Mouse (Mus musculus) neural tube, embryonic 14.5 days (tissue): ENCODE results near the gene Slco1a6. TPM values are rescaled to one million over a fixed set of nuclear protein-coding genes. Genes with fewer than 3 reads are reported as not detected.
"Not testable (repeated sequence)": the region's sequence is repeated elsewhere in the genome, so short reads cannot be mapped to it uniquely, and the experiment has no call there.

ENCODE experiments used
- ATAC-seq: fragments of 200-750 bp; cut with Nextera tagmentation; 2 replicates; pipeline ENCODE4 v1.8.0; 2017; ENCODE audit warnings: low read depth, mild to moderate bottlenecking, moderate TSS enrichment, moderate library complexity
- H3K27ac ChIP-seq: fragments of 300-500 bp; sonication (generic); 2 replicates; pipeline ENCODE4 v1.5.1; 2014; ENCODE audit warnings: low read depth, mild to moderate bottlenecking, control low read depth, low read length, moderate library complexity, mixed read lengths
- H3K27me3 ChIP-seq: fragments of 300-500 bp; sonication (generic); 2 replicates; pipeline ENCODE4 v1.6.1; 2014; ENCODE audit warnings: low read length; ENCODE audit not compliant: control insufficient read depth, insufficient read depth
- H3K36me3 ChIP-seq: fragments of 300-500 bp; sonication (generic); 2 replicates; pipeline ENCODE4 v1.6.1; 2014; ENCODE audit warnings: low read length, mixed read lengths; ENCODE audit not compliant: control insufficient read depth, insufficient read depth
- H3K4me1 ChIP-seq: fragments of 300-500 bp; sonication (generic); 2 replicates; pipeline ENCODE4 v1.6.1; 2014; ENCODE audit warnings: low read length; ENCODE audit not compliant: control insufficient read depth, insufficient read depth
- H3K4me2 ChIP-seq: fragments of 300-500 bp; sonication (generic); 2 replicates; pipeline ENCODE4 v1.6.1; 2014; ENCODE audit warnings: mild to moderate bottlenecking, low read depth, low read length, control low read depth
- H3K4me3 ChIP-seq: fragments of 300-500 bp; sonication (generic); 2 replicates; pipeline ENCODE4 v1.5.1; 2014; ENCODE audit warnings: low read depth, low read length, control low read depth, mixed read lengths
- H3K9ac ChIP-seq: fragments of 300-500 bp; sonication (generic); replicated peaks from 2 replicates; pipeline ENCODE4 v1.6.1; 2014; ENCODE audit warnings: low read depth, mild to moderate bottlenecking, control low read depth, low read length, mixed read lengths
- H3K9me3 ChIP-seq: fragments of 300-500 bp; sonication (generic); 2 replicates; pipeline ENCODE4 v1.6.1; 2016; ENCODE audit warnings: low read length; ENCODE audit not compliant: control insufficient read depth
- WGBS: fragments of 180-500 bp; shearing (Covaris S2); extraction: QIAGEN DNeasy Blood & Tissue Kit; methylation state at CpG from one replicate; pipeline ENCODE4 v1.1.7; 2014; 5-methylcytosine and 5-hydroxymethylcytosine counted together
- polyA plus RNA-seq: library from polyadenylated mRNA; unstranded; fragments of >200 nt; fragmentation: Nextera tagmentation; extraction: Ambion mirVana; gene quantifications from 2 replicates; pipeline ENCODE4 v1.2.1, GENCODE M21; 2014

Gene Slco1a6
- not detected in 2 replicates for polyA plus RNA-seq

DNA sequence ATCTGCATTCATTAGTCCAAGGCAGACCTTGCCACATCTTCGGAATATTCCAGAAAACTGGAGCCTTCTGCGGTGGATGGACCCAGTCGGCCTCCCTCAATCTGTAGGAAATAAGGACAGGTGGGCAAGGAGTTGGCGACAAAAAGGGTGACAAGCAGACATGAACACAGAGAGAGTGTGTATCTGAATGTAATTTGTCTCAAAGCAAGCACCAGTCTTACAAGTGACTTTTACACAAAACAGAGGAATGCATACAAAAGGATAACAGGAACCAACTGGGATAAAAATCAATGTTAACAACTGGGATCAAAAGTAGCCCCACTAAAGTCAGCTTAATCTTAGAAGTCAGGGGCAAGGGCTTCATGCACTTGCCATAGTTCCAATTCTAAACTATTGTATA is at the start of gene Slco1a6:
Slco1a6 (minus strand) TSS at position 101 of the 400 bp plus-strand sequence.
- Histone ChIP-seq H3K4me2 (no peak within 1 kb of the TSS), H3K4me1 (no peaks in the 10 kb centered on the region), H3K27me3 (no peaks in the 10 kb centered on the region), H3K36me3 (no peaks in the 10 kb centered on the region), H3K9ac (no peak within 1 kb of the TSS), H3K9me3 (no peaks in the 10 kb centered on the region), H3K27ac (no peak within 1 kb of the TSS), H3K4me3 (no peak within 1 kb of the TSS)
- no peak for ATAC-seq
- WGBS: 96% methylated on average over 4 of the region's 4 CpGs

DNA sequence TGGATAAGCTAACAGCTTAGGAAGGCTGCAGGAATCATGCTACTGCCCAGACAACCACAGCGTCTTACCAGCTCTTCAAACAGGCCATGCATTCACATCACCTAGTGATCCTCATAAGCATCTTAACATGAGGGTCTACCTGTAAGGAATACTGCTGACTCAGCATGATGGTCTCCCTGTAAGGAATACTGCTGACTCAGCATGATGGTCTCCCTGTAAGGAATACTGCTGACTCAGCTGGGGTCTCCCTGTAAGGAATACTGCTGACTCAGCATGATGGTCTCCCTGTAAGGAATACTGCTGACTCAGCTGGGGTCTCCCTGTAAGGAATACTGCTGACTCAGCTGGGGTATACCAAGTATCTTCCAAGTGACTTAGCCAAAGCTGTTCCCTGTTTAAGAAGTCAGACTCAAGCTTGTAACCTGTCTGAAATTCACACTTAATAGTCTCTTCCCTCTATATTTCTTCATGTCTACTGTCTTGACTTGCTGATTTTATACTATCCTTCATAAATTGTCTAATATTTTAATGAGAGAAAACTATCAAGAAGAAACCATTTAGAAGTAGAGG is 42.5 kb upstream of the Slco1a6 start:
- H3K27ac ChIP-seq, H3K9ac ChIP-seq, H3K9me3 ChIP-seq, H3K4me1 ChIP-seq, H3K4me3 ChIP-seq, H3K27me3 ChIP-seq, ATAC-seq, H3K4me2 ChIP-seq, H3K36me3 ChIP-seq: not testable (repeated sequence)
- WGBS: 91% methylated on average over 1 of the region's 1 CpGs

DNA sequence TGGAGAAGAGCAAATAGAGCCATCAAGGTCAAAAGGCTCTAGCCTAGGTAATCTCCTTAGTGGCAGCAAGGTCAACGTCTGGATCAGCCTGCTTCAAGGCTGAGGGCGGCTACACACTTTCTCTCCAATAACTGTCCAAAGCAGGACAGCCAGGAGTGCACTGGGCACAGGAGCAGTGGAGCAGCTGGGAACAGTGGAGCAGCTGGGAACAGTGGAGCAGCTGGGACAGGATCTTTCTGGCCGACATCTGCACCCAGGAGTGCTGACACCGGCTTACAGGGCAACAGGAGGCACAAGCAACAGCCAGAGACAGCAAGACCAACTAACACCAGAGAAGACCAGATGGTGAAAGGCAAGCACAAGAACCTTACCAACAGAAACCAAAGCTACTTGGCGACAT is 36.7 kb upstream of the Slco1a6 start:
- H3K9ac ChIP-seq: no peak overlapping the region
- 82% methylated on average over 5 of the region's 5 CpGs for WGBS
- no peak for ATAC-seq
- no peaks in the 10 kb centered on the region for H3K27me3 ChIP-seq
- no peak overlapping the region for H3K4me2 ChIP-seq
- H3K4me1 ChIP-seq: no peaks in the 10 kb centered on the region
- no peak overlapping the region for H3K27ac ChIP-seq
- H3K9me3 ChIP-seq: no peaks in the 10 kb centered on the region
- H3K36me3 ChIP-seq: no peaks in the 10 kb centered on the region
- no peak overlapping the region for H3K4me3 ChIP-seq

DNA sequence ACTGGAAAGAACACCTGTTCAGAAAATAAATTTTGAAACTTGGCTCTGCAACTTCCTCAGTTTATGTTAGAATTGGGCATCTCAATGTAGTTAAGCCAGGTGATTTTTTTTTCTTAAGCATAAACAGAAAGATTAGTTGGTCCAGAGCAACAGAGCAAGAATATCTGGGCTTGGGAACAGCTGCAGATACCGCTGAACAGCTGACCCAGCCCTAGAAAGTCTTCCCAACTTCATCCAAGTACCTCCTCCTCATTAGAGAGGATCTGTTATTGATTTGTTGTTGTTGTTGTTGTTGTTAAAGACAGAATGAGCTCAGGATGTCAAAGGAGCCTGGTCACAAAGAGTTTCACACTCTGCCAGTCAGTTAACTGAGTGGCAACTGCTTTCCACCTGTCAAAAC is 31.1 kb upstream of the Slco1a6 start:
- no peaks in the 10 kb centered on the region for H3K9me3 ChIP-seq
- ATAC-seq: no peak
- no peak overlapping the region for H3K4me3 ChIP-seq
- H3K9ac ChIP-seq: no peak overlapping the region
- no peaks in the 10 kb centered on the region for H3K27me3 ChIP-seq
- H3K36me3 ChIP-seq: no peaks in the 10 kb centered on the region
- H3K4me1 ChIP-seq: no peaks in the 10 kb centered on the region
- WGBS: 72% methylated on average over 1 of the region's 1 CpGs
- H3K4me2 ChIP-seq: no peak overlapping the region
- H3K27ac ChIP-seq: no peak overlapping the region

DNA sequence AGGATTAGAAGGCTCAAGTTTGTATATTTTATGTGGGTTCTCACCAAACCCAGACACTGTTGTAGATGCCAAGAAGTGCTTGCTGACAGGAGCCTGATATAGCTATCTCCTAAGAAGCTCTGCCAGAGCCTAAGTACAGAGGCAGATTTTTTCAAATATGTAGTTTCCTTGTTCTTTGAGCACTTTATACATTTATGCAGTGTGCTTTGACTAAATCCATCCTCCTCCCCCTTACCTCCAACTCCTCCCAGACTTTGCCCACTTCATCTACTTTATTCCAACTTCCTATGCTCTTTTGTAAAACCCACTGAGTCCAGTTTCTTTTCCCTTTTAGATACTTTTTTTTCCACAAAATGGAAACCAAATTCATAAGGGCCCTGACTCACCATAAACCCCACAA is 11.8 kb upstream of the Slco1a6 start:
- Histone ChIP-seq H3K9me3 (no peaks in the 10 kb centered on the region), H3K9ac (no peak overlapping the region), H3K4me3 (no peak overlapping the region), H3K36me3 (no peaks in the 10 kb centered on the region), H3K4me1 (no peaks in the 10 kb centered on the region), H3K27ac (no peak overlapping the region), H3K4me2 (no peak overlapping the region), H3K27me3 (no peaks in the 10 kb centered on the region)
- no peak for ATAC-seq

DNA sequence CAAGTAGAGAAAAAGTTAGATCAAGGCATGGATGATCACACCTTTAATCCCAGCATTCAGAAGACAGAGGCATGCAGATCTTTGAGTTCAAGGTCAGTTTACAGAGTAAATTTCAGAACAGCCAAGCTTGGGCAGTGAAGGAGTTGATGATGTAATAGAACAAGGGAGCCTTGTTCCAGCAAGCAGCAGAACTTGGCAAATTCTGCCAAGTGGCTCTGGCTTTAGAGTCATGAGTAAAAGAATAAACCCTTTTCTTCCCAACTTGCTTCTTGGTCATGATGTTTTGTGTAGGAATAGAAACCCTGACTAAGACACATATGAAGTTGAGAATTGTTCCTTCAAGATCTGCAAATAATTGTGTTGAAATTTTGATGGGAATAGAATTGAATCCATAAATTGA is 3.5 kb upstream of the Slco1a6 start:
- Histone ChIP-seq H3K9ac (no peak overlapping the region), H3K27ac (no peak overlapping the region), H3K4me3 (no peak overlapping the region), H3K4me2 (no peak overlapping the region), H3K36me3 (no peaks in the 10 kb centered on the region), H3K4me1 (no peaks in the 10 kb centered on the region), H3K27me3 (no peaks in the 10 kb centered on the region), H3K9me3 (no peaks in the 10 kb centered on the region)
- ATAC-seq: no peak

DNA sequence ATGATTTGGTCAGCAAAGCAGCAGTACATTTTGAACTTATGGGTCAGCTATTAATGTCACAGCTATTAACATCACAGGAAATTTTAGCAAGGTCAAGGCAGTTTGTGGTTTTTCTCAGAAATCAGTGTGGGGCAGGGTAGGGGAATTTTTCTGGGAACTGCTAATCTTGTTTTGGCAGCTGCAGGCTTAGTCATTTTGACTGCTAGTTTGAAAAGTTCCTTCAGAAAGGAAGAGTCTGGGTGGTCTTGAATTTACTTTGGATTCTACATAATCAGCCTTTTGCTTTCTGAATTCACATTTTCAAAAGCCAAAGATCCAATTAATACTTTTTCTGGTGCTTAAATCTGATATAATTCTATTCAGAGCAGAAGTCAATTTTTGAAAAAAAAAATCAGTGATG is 1.4 kb upstream of the Slco1a6 start:
- Histone ChIP-seq H3K27ac (no peak overlapping the region), H3K9ac (no peak overlapping the region), H3K4me3 (no peak overlapping the region), H3K4me1 (no peaks in the 10 kb centered on the region), H3K9me3 (no peaks in the 10 kb centered on the region), H3K27me3 (no peaks in the 10 kb centered on the region), H3K4me2 (no peak overlapping the region), H3K36me3 (no peaks in the 10 kb centered on the region)
- ATAC-seq: no peak

DNA sequence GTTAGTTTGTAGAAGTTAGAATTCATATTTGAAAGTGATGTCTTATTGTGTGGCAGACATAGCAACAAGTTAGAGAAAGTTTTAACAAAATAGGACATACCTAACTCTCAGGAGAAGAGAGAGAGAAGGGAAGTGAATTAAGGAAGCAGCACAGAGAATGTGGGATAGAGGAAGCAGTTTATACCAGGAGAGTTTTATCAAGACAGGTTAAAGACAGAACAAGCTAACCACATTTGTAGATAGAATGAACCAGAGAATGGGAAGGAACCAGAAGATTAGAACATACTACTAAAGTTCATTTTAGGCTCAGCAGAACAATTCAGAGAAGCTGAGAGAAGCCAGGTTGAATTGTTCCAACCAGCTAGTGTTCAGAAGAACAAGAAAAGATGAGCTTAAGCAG is 7.8 kb downstream of the Slco1a6 start:
- Histone ChIP-seq H3K9ac (no peak overlapping the region), H3K4me1 (no peaks in the 10 kb centered on the region), H3K36me3 (no peaks in the 10 kb centered on the region), H3K9me3 (no peaks in the 10 kb centered on the region), H3K27ac (no peak overlapping the region), H3K4me3 (no peak overlapping the region), H3K4me2 (no peak overlapping the region), H3K27me3 (no peaks in the 10 kb centered on the region)
- no peak for ATAC-seq

DNA sequence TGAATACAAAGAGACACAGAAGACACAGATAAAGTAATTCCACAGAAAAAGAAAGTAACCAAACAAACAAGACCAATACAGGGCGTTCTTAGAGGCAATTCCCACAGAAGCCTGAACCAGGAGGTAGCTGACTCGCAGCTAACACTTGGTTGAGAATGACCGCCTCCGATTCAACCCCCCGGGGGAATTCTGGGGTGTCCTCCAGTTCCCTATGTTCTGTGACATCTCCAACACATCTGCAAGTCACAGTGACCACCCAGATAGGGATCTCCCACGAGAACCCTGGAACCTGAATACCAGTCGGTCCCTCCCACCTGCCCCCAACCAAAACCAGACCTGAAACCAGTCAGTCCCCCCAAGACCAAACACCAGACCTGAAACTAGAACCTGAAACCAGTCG is 14.1 kb downstream of the Slco1a6 start:
- H3K4me3 ChIP-seq: no peak overlapping the region
- no peak overlapping the region for H3K9ac ChIP-seq
- no peak overlapping the region for H3K4me2 ChIP-seq
- 93% methylated on average over 8 of the region's 8 CpGs for WGBS
- H3K9me3 ChIP-seq: no peaks in the 10 kb centered on the region
- H3K27me3 ChIP-seq: no peaks in the 10 kb centered on the region
- no peaks in the 10 kb centered on the region for H3K4me1 ChIP-seq
- H3K27ac ChIP-seq: no peak overlapping the region
- no peaks in the 10 kb centered on the region for H3K36me3 ChIP-seq
- no peak for ATAC-seq

DNA sequence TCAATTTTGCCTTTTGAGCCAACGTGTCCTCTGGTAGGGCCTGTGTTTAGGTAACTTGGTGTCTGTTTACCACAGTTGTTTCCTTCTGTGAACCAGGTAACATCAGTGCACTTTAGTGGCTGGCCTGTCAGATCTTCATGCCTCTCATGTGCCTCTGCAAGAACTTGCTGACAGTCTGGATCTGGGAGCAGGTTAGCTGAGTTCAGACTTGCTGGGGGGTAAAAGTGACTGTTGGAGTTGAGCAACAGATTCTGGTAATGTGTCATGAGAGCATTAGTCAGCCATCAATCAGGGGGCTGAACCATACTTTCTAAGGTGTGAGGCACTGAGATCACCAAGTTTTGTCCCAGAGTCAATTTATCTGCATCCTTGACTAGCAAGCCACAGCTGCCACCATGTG is 16.4 kb downstream of the Slco1a6 start:
- WGBS: 86% methylated on average over 1 of the region's 1 CpGs
- H3K36me3 ChIP-seq: no peaks in the 10 kb centered on the region
- no peaks in the 10 kb centered on the region for H3K9me3 ChIP-seq
- no peak overlapping the region for H3K4me3 ChIP-seq
- no peak overlapping the region for H3K4me2 ChIP-seq
- ATAC-seq: no peak
- no peak overlapping the region for H3K9ac ChIP-seq
- no peaks in the 10 kb centered on the region for H3K27me3 ChIP-seq
- H3K4me1 ChIP-seq: no peaks in the 10 kb centered on the region
- H3K27ac ChIP-seq: no peak overlapping the region
